Mouse (Mus musculus) midbrain, embryonic 11.5 days (tissue): ENCODE results near the gene Gstm2. TPM values are rescaled to one million over a fixed set of nuclear protein-coding genes. Genes with fewer than 3 reads are reported as not detected.
"Not testable (repeated sequence)": the region's sequence is repeated elsewhere in the genome, so short reads cannot be mapped to it uniquely, and the experiment has no call there.

Experiments
- ATAC-seq: fragments of 200-750 bp; cut with Nextera tagmentation; 2 replicates; pipeline ENCODE4 v1.8.0; 2017; ENCODE audit warnings: moderate TSS enrichment, moderate library complexity; ENCODE audit not compliant: low FRiP score
- DNase-seq: peaks from one replicate; pipeline ENCODE4 v3.0.0; 2015; ENCODE audit warnings: low spot score; ENCODE audit errors: missing footprints
- H3K27ac ChIP-seq: fragments of 300-500 bp; sonication (generic); 2 replicates; pipeline ENCODE4 v1.5.1; 2014; ENCODE audit warnings: low read depth, low read length
- H3K27me3 ChIP-seq: fragments of 300-500 bp; sonication (generic); 2 replicates; pipeline ENCODE4 v1.6.1; 2014; ENCODE audit warnings: mild to moderate bottlenecking, low read length, moderate library complexity, mixed read lengths; ENCODE audit not compliant: control insufficient read depth, insufficient read depth
- H3K36me3 ChIP-seq: fragments of 300-500 bp; sonication (generic); 2 replicates; pipeline ENCODE4 v1.6.1; 2014; ENCODE audit warnings: mild to moderate bottlenecking, low read length, moderate library complexity, mixed read lengths; ENCODE audit not compliant: control insufficient read depth, insufficient read depth
- H3K4me1 ChIP-seq: fragments of 300-500 bp; sonication (generic); 2 replicates; pipeline ENCODE4 v1.6.1; 2014; ENCODE audit warnings: low read length; ENCODE audit not compliant: control insufficient read depth, insufficient read depth
- H3K4me2 ChIP-seq: fragments of 300-500 bp; sonication (generic); 2 replicates; pipeline ENCODE4 v1.6.1; 2014; ENCODE audit warnings: mild to moderate bottlenecking, moderate library complexity
- H3K4me3 ChIP-seq: fragments of 300-500 bp; sonication (generic); 2 replicates; pipeline ENCODE4 v1.5.1; 2014; ENCODE audit warnings: low read depth, low read length
- H3K9ac ChIP-seq: fragments of 300-500 bp; sonication (generic); 2 replicates; pipeline ENCODE4 v1.6.1; 2014; ENCODE audit warnings: low read length
- H3K9me3 ChIP-seq: fragments of 300-500 bp; sonication (generic); 2 replicates; pipeline ENCODE4 v1.6.1; 2016; ENCODE audit warnings: low read length; ENCODE audit not compliant: control insufficient read depth
- WGBS: fragments of 180-500 bp; shearing (Covaris S2); extraction: QIAGEN DNeasy Blood & Tissue Kit; methylation state at CpG from one replicate; pipeline ENCODE4 v1.1.7; 2014; 5-methylcytosine and 5-hydroxymethylcytosine counted together
- polyA plus RNA-seq: library from polyadenylated mRNA; unstranded; fragments of >200 nt; fragmentation: Nextera tagmentation; extraction: Ambion mirVana; gene quantifications from 2 replicates; pipeline ENCODE4 v1.2.1, GENCODE M21; 2014

Gene Gstm2
- polyA plus RNA-seq, 1 experiment from 2014 or later: 15.7 TPM

GRCm38 (mm10) chr3:108019226-108019625, 33.0 kb upstream of the Gstm2 start:
- H3K9ac ChIP-seq, H3K4me1 ChIP-seq, DNase-seq, H3K4me2 ChIP-seq, H3K36me3 ChIP-seq, ATAC-seq, H3K27me3 ChIP-seq, H3K9me3 ChIP-seq, H3K4me3 ChIP-seq, H3K27ac ChIP-seq: not testable (repeated sequence)
- 66% methylated on average over 3 of the region's 3 CpGs for WGBS

GRCm38 (mm10) chr3:108018190-108018820, 32.1 kb upstream of the Gstm2 start:
- Histone ChIP-seq H3K4me2 (peak overlapping the region; percentile 80), H3K9me3 (no peaks in the 10 kb centered on the region), H3K36me3 (no peaks in the 10 kb centered on the region), H3K4me3 (peak overlapping the region; percentile 43; the same call in 1 of the 2 replicates), H3K9ac (peak overlapping the region; percentile 55), H3K27ac (no peak overlapping the region), H3K4me1 (peaks cover 3% of the 10 kb centered on the region; the same call in 1 of the 2 replicates), H3K27me3 (no peaks in the 10 kb centered on the region)
- ATAC-seq (no peak), DNase-seq (no peak)
- WGBS: 34% methylated on average over 14 of the region's 14 CpGs

GRCm38 (mm10) chr3:108017473-108018189, 31.4 kb upstream of the Gstm2 start, which contains the start of gene Gstm1:
Gene Gstm1, minus strand, starts transcription at chr3:108017973.
- ATAC-seq (peak; percentile 98), DNase-seq (peak; percentile 98)
- H3K9me3 ChIP-seq: no peaks in the 10 kb centered on the region
- peak within 1 kb of the TSS; percentile 43 for H3K4me3 ChIP-seq
- 0% methylated on average over 31 of the region's 31 CpGs for WGBS
- peak within 1 kb of the TSS; percentile 80 for H3K4me2 ChIP-seq
- peak within 1 kb of the TSS; percentile 30 for H3K27ac ChIP-seq
- H3K36me3 ChIP-seq: no peaks in the 10 kb centered on the region
- peak within 1 kb of the TSS; percentile 61 for H3K9ac ChIP-seq
- H3K4me1 ChIP-seq: peaks cover 3% of the 10 kb centered on the region; the same call in 1 of the 2 replicates
- no peaks in the 10 kb centered on the region for H3K27me3 ChIP-seq

GRCm38 (mm10) chr3:108016468-108016867, 30.2 kb upstream of the Gstm2 start:
- 85% methylated on average over 5 of the region's 5 CpGs for WGBS
- not testable (repeated sequence) for H3K27me3 ChIP-seq, H3K9me3 ChIP-seq, H3K4me3 ChIP-seq, H3K9ac ChIP-seq, H3K4me2 ChIP-seq, H3K4me1 ChIP-seq, ATAC-seq, DNase-seq, H3K27ac ChIP-seq, H3K36me3 ChIP-seq

- no peak for DNase-seq
- Histone ChIP-seq H3K4me3 (no peak overlapping the region), H3K27me3 (no peaks in the 10 kb centered on the region), H3K27ac (no peak overlapping the region), H3K36me3 (no peaks in the 10 kb centered on the region), H3K4me1 (peaks cover 5% of the 10 kb centered on the region), H3K9me3 (no peaks in the 10 kb centered on the region), H3K9ac (no peak overlapping the region), H3K4me2 (no peak overlapping the region)
- 91% methylated on average over 2 of the region's 2 CpGs for WGBS
- ATAC-seq: no peak
Observed at GRCm38 (mm10) chr3:108014974-108015346, 28.7 kb upstream of the Gstm2 start.

GRCm38 (mm10) chr3:108014098-108014973, 28.1 kb upstream of the Gstm2 start:
- Histone ChIP-seq H3K27ac (no peak overlapping the region), H3K4me3 (no peak overlapping the region), H3K36me3 (no peaks in the 10 kb centered on the region), H3K4me2 (no peak overlapping the region), H3K9ac (no peak overlapping the region), H3K27me3 (no peaks in the 10 kb centered on the region), H3K9me3 (no peaks in the 10 kb centered on the region), H3K4me1 (peaks cover 5% of the 10 kb centered on the region)
- ATAC-seq (no peak), DNase-seq (no peak)
- 87% methylated on average over 8 of the region's 8 CpGs for WGBS

- H3K4me1 ChIP-seq: peaks cover 5% of the 10 kb centered on the region
- 84% methylated on average over 4 of the region's 4 CpGs for WGBS
- no peak overlapping the region for H3K27ac ChIP-seq
- no peaks in the 10 kb centered on the region for H3K36me3 ChIP-seq
- H3K27me3 ChIP-seq: no peaks in the 10 kb centered on the region
- DNase-seq (no peak), ATAC-seq (no peak)
- H3K4me3 ChIP-seq: no peak overlapping the region
- H3K9me3 ChIP-seq: no peaks in the 10 kb centered on the region
- H3K4me2 ChIP-seq: no peak overlapping the region
- H3K9ac ChIP-seq: no peak overlapping the region
Observed at GRCm38 (mm10) chr3:108013331-108013871, 27.1 kb upstream of the Gstm2 start.

GRCm38 (mm10) chr3:108011558-108011957, 25.3 kb upstream of the Gstm2 start:
- no peak overlapping the region for H3K4me3 ChIP-seq
- no peaks in the 10 kb centered on the region for H3K27me3 ChIP-seq
- no peaks in the 10 kb centered on the region for H3K9me3 ChIP-seq
- DNase-seq (no peak), ATAC-seq (peak; percentile 67)
- WGBS: 42% methylated on average over 3 of the region's 3 CpGs
- peaks cover 2% of the 10 kb centered on the region; the same call in 1 of the 2 replicates for H3K4me1 ChIP-seq
- H3K27ac ChIP-seq: no peak overlapping the region
- no peak overlapping the region for H3K9ac ChIP-seq
- no peak overlapping the region for H3K4me2 ChIP-seq
- H3K36me3 ChIP-seq: no peaks in the 10 kb centered on the region
